Mouse (Mus musculus) forebrain, embryonic 14.5 days (tissue): ENCODE data around the gene Stag3. TPM values are rescaled to one million over a fixed set of nuclear protein-coding genes. Genes with fewer than 3 reads are reported as not detected.
A peak's percentile ranks its signal among the peaks of the same experiment; 100 is the strongest.

ENCODE experiments used
- ATAC-seq: fragments of 200-750 bp; cut with Nextera tagmentation; 2 replicates; pipeline ENCODE4 v1.8.0; 2017; ENCODE audit warnings: mild to moderate bottlenecking, moderate library complexity
- DNase-seq: peaks from one replicate; pipeline ENCODE4 v3.0.0-alpha.2; 2015; ENCODE audit warnings: low spot score
- H3K27ac ChIP-seq: fragments of 300-500 bp; sonication (generic); 2 replicates; pipeline ENCODE4 v1.5.1; 2014; ENCODE audit warnings: low read depth, mild to moderate bottlenecking, control low read depth, low read length, moderate library complexity
- H3K27me3 ChIP-seq: fragments of 300-500 bp; sonication (generic); replicated peaks from 2 replicates; pipeline ENCODE4 v1.6.1; 2014; ENCODE audit warnings: low read length, control low read depth, mixed read lengths; ENCODE audit not compliant: control insufficient read depth, insufficient read depth
- H3K36me3 ChIP-seq: fragments of 300-500 bp; sonication (generic); 2 replicates; pipeline ENCODE4 v1.6.1; 2014; ENCODE audit warnings: low read length, control low read depth; ENCODE audit not compliant: control insufficient read depth, insufficient read depth
- H3K4me1 ChIP-seq: fragments of 300-500 bp; sonication (generic); 2 replicates; pipeline ENCODE4 v1.6.1; 2014; ENCODE audit warnings: antibody characterized with exemption, low read length, control low read depth; ENCODE audit not compliant: control insufficient read depth, insufficient read depth
- H3K4me2 ChIP-seq: fragments of 300-500 bp; sonication (generic); 2 replicates; pipeline ENCODE4 v1.6.1; 2014; ENCODE audit warnings: mild to moderate bottlenecking, control low read depth, low read length
- H3K4me3 ChIP-seq: fragments of 300-500 bp; sonication (generic); 2 replicates; pipeline ENCODE4 v1.5.1; 2014; ENCODE audit warnings: low read depth, low read length, control low read depth
- H3K9ac ChIP-seq: fragments of 300-500 bp; sonication (generic); 2 replicates; pipeline ENCODE4 v1.6.1; 2014; ENCODE audit warnings: mild to moderate bottlenecking, low read length, control low read depth, moderate library complexity
- H3K9me3 ChIP-seq: fragments of 300-500 bp; sonication (generic); replicated peaks from 2 replicates; pipeline ENCODE4 v1.6.1; 2016; ENCODE audit warnings: low read length, control low read depth, mixed read lengths; ENCODE audit not compliant: control insufficient read depth
- WGBS: fragments of 180-500 bp; shearing (Covaris S2); extraction: QIAGEN DNeasy Blood & Tissue Kit; methylation state at CpG from one replicate; pipeline ENCODE4 v1.1.7; 2014; 5-methylcytosine and 5-hydroxymethylcytosine counted together
- polyA plus RNA-seq: library from polyadenylated mRNA; unstranded; fragments of >200 nt; fragmentation: Nextera tagmentation; extraction: Ambion mirVana; gene quantifications from 2 replicates; pipeline ENCODE4 v1.2.1, GENCODE M21; 2014

Gene Stag3
- polyA plus RNA-seq, result 2.3 and 4.0 TPM in 2 replicates

- Histone ChIP-seq H3K4me3 (peak within 1 kb of the TSS; percentile 86), H3K36me3 (peaks cover 20% of the 10 kb centered on the region; the same call in 1 of the 2 replicates), H3K27me3 (no peaks in the 10 kb centered on the region), H3K27ac (peak within 1 kb of the TSS; percentile 78), H3K4me1 (peaks cover 37% of the 10 kb centered on the region), H3K9me3 (0 out of 2 replicates have a peak, but pooled peaks cover 8% of the 10 kb centered on the region), H3K4me2 (peak within 1 kb of the TSS; percentile 83), H3K9ac (peak within 1 kb of the TSS; percentile 97)
- under 1% methylated on average over 56 of the region's 56 CpGs for WGBS
- DNase-seq, result peak; percentile 99
- ATAC-seq, result peak; percentile 99
These were observed at the start of gene Stag3, which contains the start of the genes Gm43720 and Gpc2 for GRCm38 (mm10) chr5:138279585-138280424. Gene Stag3 (plus strand): TSS chr5:138280240. Gene Gm43720 (minus strand): TSS chr5:138279958. Gene Gpc2 (minus strand): TSS chr5:138280005.

- DNase-seq (no peak), ATAC-seq (no peak)
- H3K27me3 ChIP-seq, result no peaks in the 10 kb centered on the region
- H3K36me3 ChIP-seq, result no peaks in the 10 kb centered on the region
- H3K9me3 ChIP-seq, result no peaks in the 10 kb centered on the region
- no peaks in the 10 kb centered on the region for H3K4me1 ChIP-seq
- 85% methylated on average over 2 of the region's 2 CpGs for WGBS
- no peak overlapping the region for H3K4me3 ChIP-seq
- no peak overlapping the region for H3K27ac ChIP-seq
- H3K9ac ChIP-seq, result no peak overlapping the region
- H3K4me2 ChIP-seq, result no peak overlapping the region
These were observed 46.3 kb upstream of the Stag3 start for GRCm38 (mm10) chr5:138233778-138234177.

GRCm38 (mm10) chr5:138234224-138234623 lies 45.8 kb upstream of the Stag3 start:
- H3K4me2 ChIP-seq, result no peak overlapping the region
- H3K27ac ChIP-seq, result no peak overlapping the region
- H3K9me3 ChIP-seq, result no peaks in the 10 kb centered on the region
- no peak overlapping the region for H3K4me3 ChIP-seq
- no peak for ATAC-seq
- no peak overlapping the region for H3K9ac ChIP-seq
- no peaks in the 10 kb centered on the region for H3K27me3 ChIP-seq
- no peaks in the 10 kb centered on the region for H3K4me1 ChIP-seq
- no peak for DNase-seq
- no peaks in the 10 kb centered on the region for H3K36me3 ChIP-seq

GRCm38 (mm10) chr5:138241511-138241910 lies 38.5 kb upstream of the Stag3 start:
- no peak overlapping the region for H3K27ac ChIP-seq
- 58% methylated on average over 2 of the region's 2 CpGs for WGBS
- ATAC-seq (no peak), DNase-seq (no peak)
- H3K36me3 ChIP-seq, result no peaks in the 10 kb centered on the region
- no peak overlapping the region for H3K4me3 ChIP-seq
- H3K27me3 ChIP-seq, result no peaks in the 10 kb centered on the region
- no peak overlapping the region for H3K9ac ChIP-seq
- H3K4me1 ChIP-seq, result no peaks in the 10 kb centered on the region
- H3K9me3 ChIP-seq, result no peaks in the 10 kb centered on the region
- no peak overlapping the region for H3K4me2 ChIP-seq

GRCm38 (mm10) chr5:138251144-138251543 lies 28.9 kb upstream of the Stag3 start:
- Histone ChIP-seq H3K9ac (no peak overlapping the region), H3K4me1 (peaks cover 4% of the 10 kb centered on the region), H3K27ac (no peak overlapping the region), H3K4me3 (no peak overlapping the region), H3K9me3 (no peaks in the 10 kb centered on the region), H3K4me2 (no peak overlapping the region), H3K27me3 (no peaks in the 10 kb centered on the region; the same call in 1 of the 2 replicates), H3K36me3 (no peaks in the 10 kb centered on the region)
- 82% methylated on average over 12 of the region's 12 CpGs for WGBS
- ATAC-seq (no peak), DNase-seq (no peak)

- H3K27me3 ChIP-seq, result no peaks in the 10 kb centered on the region; the same call in 1 of the 2 replicates
- WGBS, result 96% methylated on average over 3 of the region's 3 CpGs
- H3K36me3 ChIP-seq, result no peaks in the 10 kb centered on the region; the same call in 1 of the 2 replicates
- no peak for DNase-seq
- H3K4me2 ChIP-seq, result no peak overlapping the region
- no peaks in the 10 kb centered on the region for H3K9me3 ChIP-seq
- ATAC-seq, result no peak
- no peak overlapping the region for H3K4me3 ChIP-seq
- H3K4me1 ChIP-seq, result peaks cover 8% of the 10 kb centered on the region
- no peak overlapping the region for H3K27ac ChIP-seq
- H3K9ac ChIP-seq, result no peak overlapping the region
These were observed 27.0 kb upstream of the Stag3 start for GRCm38 (mm10) chr5:138253061-138253460.

- WGBS, result under 1% methylated on average over 38 of the region's 38 CpGs
- Histone ChIP-seq H3K4me1 (peaks cover 8% of the 10 kb centered on the region), H3K27me3 (no peaks in the 10 kb centered on the region; the same call in 1 of the 2 replicates), H3K36me3 (peaks cover 24% of the 10 kb centered on the region), H3K9me3 (no peaks in the 10 kb centered on the region), H3K9ac (peak within 1 kb of the TSS; percentile 61), H3K4me2 (peak within 1 kb of the TSS; percentile 52), H3K4me3 (peak within 1 kb of the TSS; percentile 63), H3K27ac (peak within 1 kb of the TSS; percentile 63)
- ATAC-seq (peak; percentile 100), DNase-seq (peak; percentile 98)
These were observed 24.5 kb upstream of the Stag3 start, which contains the start of gene Lamtor4 for GRCm38 (mm10) chr5:138255353-138256093. Gene Lamtor4 (plus strand): TSS chr5:138255482.

GRCm38 (mm10) chr5:138256094-138256467 lies 24.0 kb upstream of the Stag3 start:
- H3K27me3 ChIP-seq, result no peaks in the 10 kb centered on the region; the same call in 1 of the 2 replicates
- H3K27ac ChIP-seq, result peak overlapping the region; percentile 63
- no peaks in the 10 kb centered on the region for H3K9me3 ChIP-seq
- WGBS, result 19% methylated on average over 7 of the region's 7 CpGs
- H3K9ac ChIP-seq, result peak overlapping the region; percentile 61
- peaks cover 29% of the 10 kb centered on the region for H3K36me3 ChIP-seq
- H3K4me3 ChIP-seq, result peak overlapping the region; percentile 63
- no peak for DNase-seq
- no peak for ATAC-seq
- peaks cover 8% of the 10 kb centered on the region for H3K4me1 ChIP-seq
- H3K4me2 ChIP-seq, result peak overlapping the region; percentile 52
